Mouse (Mus musculus) liver, embryonic 15.5 days (tissue): ENCODE measurements around the gene Dnajc13. TPM values are rescaled to one million over a fixed set of nuclear protein-coding genes. Genes with fewer than 3 reads are reported as not detected.

Experiments
- ATAC-seq: fragments of 200-750 bp; cut with Nextera tagmentation; 2 replicates; pipeline ENCODE4 v1.8.0; 2017; ENCODE audit warnings: moderate number of reproducible peaks, mild to moderate bottlenecking, moderate library complexity; ENCODE audit not compliant: insufficient read depth
- H3K27ac ChIP-seq: fragments of 300-500 bp; sonication (generic); replicated peaks from 2 replicates; pipeline ENCODE4 v1.5.1; 2015; ENCODE audit warnings: mild to moderate bottlenecking, inconsistent platforms
- H3K27me3 ChIP-seq: fragments of 300-500 bp; sonication (generic); 2 replicates; pipeline ENCODE4 v1.6.1; 2015; ENCODE audit warnings: mild to moderate bottlenecking, inconsistent platforms
- H3K36me3 ChIP-seq: fragments of 300-500 bp; sonication (generic); replicated peaks from 2 replicates; pipeline ENCODE4 v1.6.1; 2015; ENCODE audit warnings: moderate library complexity, mild to moderate bottlenecking, inconsistent platforms
- H3K4me1 ChIP-seq: fragments of 300-500 bp; sonication (generic); replicated peaks from 2 replicates; pipeline ENCODE4 v1.6.1; 2015; ENCODE audit warnings: inconsistent platforms
- H3K4me2 ChIP-seq: fragments of 300-500 bp; sonication (generic); 2 replicates; pipeline ENCODE4 v1.6.1; 2015; ENCODE audit warnings: moderate library complexity, mild to moderate bottlenecking, inconsistent platforms
- H3K4me3 ChIP-seq: fragments of 300-500 bp; sonication (generic); replicated peaks from 2 replicates; pipeline ENCODE4 v1.5.1; 2015; ENCODE audit warnings: mild to moderate bottlenecking, inconsistent platforms
- H3K9ac ChIP-seq: fragments of 300-500 bp; sonication (generic); 2 replicates; pipeline ENCODE4 v1.6.1; 2015; ENCODE audit warnings: moderate library complexity, mild to moderate bottlenecking, inconsistent platforms
- H3K9me3 ChIP-seq: fragments of 300-500 bp; sonication (generic); replicated peaks from 2 replicates; pipeline ENCODE4 v1.6.1; 2016; ENCODE audit warnings: inconsistent platforms
- WGBS: fragments of 180-500 bp; shearing (Covaris S2); methylation state at CpG from one replicate; pipeline ENCODE4 v1.1.7; 2015; ENCODE audit warnings: mixed read lengths; ENCODE audit not compliant: insufficient replicate concordance; 5-methylcytosine and 5-hydroxymethylcytosine counted together
- polyA plus RNA-seq: library from polyadenylated mRNA; unstranded; fragments of >200 nt; fragmentation: Nextera tagmentation; extraction: Ambion mirVana; gene quantifications from 2 replicates; pipeline ENCODE4 v1.2.1, GENCODE M21; 2015

Gene Dnajc13
- polyA plus RNA-seq, 1 experiment from 2014 or later = 6.8 TPM

- Histone ChIP-seq H3K4me1 (no peaks in the 10 kb centered on the region), H3K36me3 (peaks cover 59% of the 10 kb centered on the region), H3K27ac (no peak overlapping the region), H3K4me3 (no peak overlapping the region), H3K9ac (no peak overlapping the region), H3K9me3 (no peaks in the 10 kb centered on the region), H3K27me3 (no peaks in the 10 kb centered on the region), H3K4me2 (no peak overlapping the region)
- ATAC-seq = no peak
- WGBS = 84% methylated on average over 5 of the region's 5 CpGs
Measured at GRCm38 (mm10) chr9:104182328-104182727, 80.4 kb downstream of the Dnajc13 start.

- WGBS = 82% methylated on average over 4 of the region's 4 CpGs
- H3K9me3 ChIP-seq = no peaks in the 10 kb centered on the region
- no peak overlapping the region for H3K27ac ChIP-seq
- H3K36me3 ChIP-seq = peaks cover 61% of the 10 kb centered on the region
- no peak overlapping the region for H3K4me2 ChIP-seq
- no peak for ATAC-seq
- no peak overlapping the region for H3K4me3 ChIP-seq
- no peaks in the 10 kb centered on the region for H3K4me1 ChIP-seq
- no peak overlapping the region for H3K9ac ChIP-seq
- H3K27me3 ChIP-seq = no peaks in the 10 kb centered on the region
Measured at GRCm38 (mm10) chr9:104181626-104182025, 81.1 kb downstream of the Dnajc13 start.

GRCm38 (mm10) chr9:104180046-104180445 is 82.7 kb downstream of the Dnajc13 start:
- peaks cover 74% of the 10 kb centered on the region for H3K36me3 ChIP-seq
- H3K4me1 ChIP-seq = no peaks in the 10 kb centered on the region
- no peak overlapping the region for H3K4me3 ChIP-seq
- H3K9me3 ChIP-seq = no peaks in the 10 kb centered on the region
- no peak overlapping the region for H3K4me2 ChIP-seq
- H3K9ac ChIP-seq = no peak overlapping the region
- WGBS = 86% methylated on average over 6 of the region's 6 CpGs
- no peaks in the 10 kb centered on the region for H3K27me3 ChIP-seq
- no peak for ATAC-seq
- no peak overlapping the region for H3K27ac ChIP-seq

- H3K4me3 ChIP-seq = no peak overlapping the region
- H3K4me1 ChIP-seq = no peaks in the 10 kb centered on the region
- H3K9ac ChIP-seq = no peak overlapping the region
- H3K36me3 ChIP-seq = peaks cover 61% of the 10 kb centered on the region
- no peaks in the 10 kb centered on the region for H3K27me3 ChIP-seq
- 80% methylated on average over 6 of the region's 6 CpGs for WGBS
- H3K4me2 ChIP-seq = no peak overlapping the region
- no peaks in the 10 kb centered on the region for H3K9me3 ChIP-seq
- H3K27ac ChIP-seq = no peak overlapping the region
- no peak for ATAC-seq
Measured at GRCm38 (mm10) chr9:104172342-104172741, 90.4 kb downstream of the Dnajc13 start.

GRCm38 (mm10) chr9:104171651-104172050 is 91.1 kb downstream of the Dnajc13 start:
- WGBS = 79% methylated on average over 6 of the region's 6 CpGs
- H3K9ac ChIP-seq = no peak overlapping the region
- peaks cover 62% of the 10 kb centered on the region for H3K36me3 ChIP-seq
- H3K9me3 ChIP-seq = no peaks in the 10 kb centered on the region
- ATAC-seq = no peak
- no peak overlapping the region for H3K4me2 ChIP-seq
- no peaks in the 10 kb centered on the region for H3K4me1 ChIP-seq
- H3K27me3 ChIP-seq = no peaks in the 10 kb centered on the region
- H3K4me3 ChIP-seq = no peak overlapping the region
- H3K27ac ChIP-seq = no peak overlapping the region

- Histone ChIP-seq H3K27ac (no peak overlapping the region), H3K36me3 (peaks cover 57% of the 10 kb centered on the region), H3K4me2 (no peak overlapping the region), H3K4me3 (no peak overlapping the region), H3K9me3 (no peaks in the 10 kb centered on the region), H3K27me3 (no peaks in the 10 kb centered on the region), H3K9ac (no peak overlapping the region), H3K4me1 (no peaks in the 10 kb centered on the region)
- ATAC-seq = no peak
- 84% methylated on average over 10 of the region's 10 CpGs for WGBS
Measured at GRCm38 (mm10) chr9:104169986-104170385, 92.7 kb downstream of the Dnajc13 start.

GRCm38 (mm10) chr9:104165926-104166325 is 96.8 kb downstream of the Dnajc13 start:
- ATAC-seq = no peak
- Histone ChIP-seq H3K27ac (no peak overlapping the region), H3K27me3 (no peaks in the 10 kb centered on the region), H3K4me1 (no peaks in the 10 kb centered on the region), H3K9ac (no peak overlapping the region), H3K4me2 (no peak overlapping the region), H3K9me3 (no peaks in the 10 kb centered on the region), H3K4me3 (no peak overlapping the region), H3K36me3 (peaks cover 71% of the 10 kb centered on the region)
- WGBS = 83% methylated on average over 5 of the region's 5 CpGs

- no peak for ATAC-seq
- H3K9ac ChIP-seq = no peak overlapping the region
- no peak overlapping the region for H3K4me3 ChIP-seq
- H3K9me3 ChIP-seq = no peaks in the 10 kb centered on the region
- peaks cover 78% of the 10 kb centered on the region for H3K36me3 ChIP-seq
- H3K27me3 ChIP-seq = no peaks in the 10 kb centered on the region
- H3K27ac ChIP-seq = no peak overlapping the region
- no peak overlapping the region for H3K4me2 ChIP-seq
- WGBS = 81% methylated on average over 5 of the region's 5 CpGs
- no peaks in the 10 kb centered on the region for H3K4me1 ChIP-seq
Measured at GRCm38 (mm10) chr9:104164194-104164593, 98.5 kb downstream of the Dnajc13 start.

GRCm38 (mm10) chr9:104161117-104161516 is 101.6 kb downstream of the Dnajc13 start:
- 61% methylated on average over 7 of the region's 7 CpGs for WGBS
- H3K36me3 ChIP-seq = peaks cover 79% of the 10 kb centered on the region

GRCm38 (mm10) chr9:104157291-104157690 is 105.4 kb downstream of the Dnajc13 start:
- WGBS = 84% methylated on average over 7 of the region's 7 CpGs
- no peaks in the 10 kb centered on the region for H3K27me3 ChIP-seq
- H3K9ac ChIP-seq = no peak overlapping the region
- H3K27ac ChIP-seq = no peak overlapping the region
- no peaks in the 10 kb centered on the region for H3K9me3 ChIP-seq
- H3K36me3 ChIP-seq = peaks cover 80% of the 10 kb centered on the region
- no peak overlapping the region for H3K4me3 ChIP-seq
- H3K4me2 ChIP-seq = no peak overlapping the region
- ATAC-seq = no peak
- H3K4me1 ChIP-seq = no peaks in the 10 kb centered on the region

More at GRCm38 (mm10) chr9:104161117-104161516, 101.6 kb downstream of the Dnajc13 start:
- Histone ChIP-seq H3K4me2 (no peak overlapping the region), H3K9me3 (no peaks in the 10 kb centered on the region), H3K9ac (no peak overlapping the region), H3K4me3 (no peak overlapping the region), H3K4me1 (no peaks in the 10 kb centered on the region), H3K27me3 (no peaks in the 10 kb centered on the region), H3K27ac (peak overlapping the region; percentile 45; the same call in 1 of the 2 replicates)
- ATAC-seq = peak; percentile 90

- no peak overlapping the region for H3K9ac ChIP-seq
- no peak overlapping the region for H3K4me2 ChIP-seq
- no peaks in the 10 kb centered on the region for H3K27me3 ChIP-seq
- no peaks in the 10 kb centered on the region for H3K9me3 ChIP-seq
- ATAC-seq = no peak
- H3K4me3 ChIP-seq = no peak overlapping the region
- H3K36me3 ChIP-seq = peaks cover 80% of the 10 kb centered on the region
- H3K27ac ChIP-seq = no peak overlapping the region
- H3K4me1 ChIP-seq = no peaks in the 10 kb centered on the region
- WGBS = 82% methylated on average over 8 of the region's 8 CpGs
Measured at GRCm38 (mm10) chr9:104156506-104156905, 106.2 kb downstream of the Dnajc13 start.

GRCm38 (mm10) chr9:104155100-104155715 is 107.5 kb downstream of the Dnajc13 start:
- Histone ChIP-seq H3K4me3 (no peak overlapping the region), H3K36me3 (peaks cover 77% of the 10 kb centered on the region), H3K9me3 (no peaks in the 10 kb centered on the region), H3K4me2 (no peak overlapping the region), H3K9ac (no peak overlapping the region), H3K4me1 (no peaks in the 10 kb centered on the region), H3K27me3 (no peaks in the 10 kb centered on the region), H3K27ac (no peak overlapping the region)
- ATAC-seq = no peak
- WGBS = 77% methylated on average over 14 of the region's 14 CpGs
